Mouse (Mus musculus): Measurements from ENCODE around the gene Ccdc58. TPM values are rescaled to one million over a fixed set of nuclear protein-coding genes. Genes with fewer than 3 reads are reported as not detected.
"Not testable (repeated sequence)": the region's sequence is repeated elsewhere in the genome, so short reads cannot be mapped to it uniquely, and the experiment has no call there.

Ccdc58 gene
- polyA plus RNA-seq, 1 experiment from 2014 or later, result 99.3 TPM

GRCm38 (mm10) chr16:36090785-36091509, 19.5 kb downstream of the Ccdc58 start:
- Histone ChIP-seq H3K9ac (ENCODE audit: low read depth, low read length) (no peak overlapping the region), H3K4me1 (ENCODE audit: control insufficient read depth, insufficient read depth, low read length) (no peaks in the 10 kb centered on the region), H3K4me2 (replicated peaks; ENCODE audit: low read depth, low read length) (no peak overlapping the region), H3K9me3 (ENCODE audit: control insufficient read depth, low read length) (no peaks in the 10 kb centered on the region), H3K27ac (ENCODE audit: low read depth, low read length) (no peak overlapping the region), H3K36me3 (ENCODE audit: control insufficient read depth, insufficient read depth, low read length) (peaks cover 30% of the 10 kb centered on the region), H3K4me3 (ENCODE audit: low read length) (no peak overlapping the region), H3K27me3 (ENCODE audit: control insufficient read depth, insufficient read depth, low read length) (no peaks in the 10 kb centered on the region)
- 91% methylated on average over 11 of the region's 11 CpGs for WGBS
- ATAC-seq (ENCODE audit: low FRiP score, low TSS enrichment), result no peak

- Histone ChIP-seq H3K36me3 (ENCODE audit: control insufficient read depth, insufficient read depth, low read length) (peaks cover 15% of the 10 kb centered on the region), H3K4me2 (replicated peaks; ENCODE audit: low read depth, low read length) (no peak overlapping the region), H3K9ac (ENCODE audit: low read depth, low read length) (no peak overlapping the region), H3K4me1 (ENCODE audit: control insufficient read depth, insufficient read depth, low read length) (no peaks in the 10 kb centered on the region), H3K27ac (ENCODE audit: low read depth, low read length) (no peak overlapping the region), H3K27me3 (ENCODE audit: control insufficient read depth, insufficient read depth, low read length) (no peaks in the 10 kb centered on the region), H3K9me3 (ENCODE audit: control insufficient read depth, low read length) (no peaks in the 10 kb centered on the region), H3K4me3 (ENCODE audit: low read length) (no peak overlapping the region)
- 93% methylated on average over 3 of the region's 3 CpGs for WGBS
- no peak for ATAC-seq (ENCODE audit: low FRiP score, low TSS enrichment)
These were observed 22.6 kb downstream of the Ccdc58 start for GRCm38 (mm10) chr16:36094079-36094478.

GRCm38 (mm10) chr16:36097813-36098499, 26.5 kb downstream of the Ccdc58 start:
- not testable (repeated sequence) for H3K4me2 ChIP-seq (replicated peaks; ENCODE audit: low read depth, low read length); H3K9me3 ChIP-seq (ENCODE audit: control insufficient read depth, low read length); H3K4me3 ChIP-seq (ENCODE audit: low read length); H3K9ac ChIP-seq (ENCODE audit: low read depth, low read length); H3K36me3 ChIP-seq (ENCODE audit: control insufficient read depth, insufficient read depth, low read length); ATAC-seq (ENCODE audit: low FRiP score, low TSS enrichment); H3K4me1 ChIP-seq (ENCODE audit: control insufficient read depth, insufficient read depth, low read length); H3K27me3 ChIP-seq (ENCODE audit: control insufficient read depth, insufficient read depth, low read length); H3K27ac ChIP-seq (ENCODE audit: low read depth, low read length)
- WGBS, result 92% methylated on average over 12 of the region's 12 CpGs

GRCm38 (mm10) chr16:36101526-36101925, 30.0 kb downstream of the Ccdc58 start:
- Histone ChIP-seq H3K36me3 (ENCODE audit: control insufficient read depth, insufficient read depth, low read length) (no peaks in the 10 kb centered on the region), H3K4me2 (replicated peaks; ENCODE audit: low read depth, low read length) (no peak overlapping the region), H3K9ac (ENCODE audit: low read depth, low read length) (no peak overlapping the region), H3K4me1 (ENCODE audit: control insufficient read depth, insufficient read depth, low read length) (no peaks in the 10 kb centered on the region), H3K27ac (ENCODE audit: low read depth, low read length) (no peak overlapping the region), H3K4me3 (ENCODE audit: low read length) (no peak overlapping the region), H3K9me3 (ENCODE audit: control insufficient read depth, low read length) (0 out of 2 replicates have a peak, but pooled peaks cover 4% of the 10 kb centered on the region), H3K27me3 (ENCODE audit: control insufficient read depth, insufficient read depth, low read length) (no peaks in the 10 kb centered on the region)
- ATAC-seq (ENCODE audit: low FRiP score, low TSS enrichment), result no peak
- 84% methylated on average over 1 of the region's 1 CpGs for WGBS

GRCm38 (mm10) chr16:36102211-36102610, 30.7 kb downstream of the Ccdc58 start:
- Histone ChIP-seq H3K9ac (ENCODE audit: low read depth, low read length) (no peak overlapping the region), H3K4me3 (ENCODE audit: low read length) (no peak overlapping the region), H3K9me3 (ENCODE audit: control insufficient read depth, low read length) (0 out of 2 replicates have a peak, but pooled peaks cover 4% of the 10 kb centered on the region), H3K4me1 (ENCODE audit: control insufficient read depth, insufficient read depth, low read length) (no peaks in the 10 kb centered on the region), H3K36me3 (ENCODE audit: control insufficient read depth, insufficient read depth, low read length) (no peaks in the 10 kb centered on the region), H3K27ac (ENCODE audit: low read depth, low read length) (no peak overlapping the region), H3K4me2 (replicated peaks; ENCODE audit: low read depth, low read length) (no peak overlapping the region), H3K27me3 (ENCODE audit: control insufficient read depth, insufficient read depth, low read length) (no peaks in the 10 kb centered on the region)
- ATAC-seq (ENCODE audit: low FRiP score, low TSS enrichment), result no peak
- WGBS, result 87% methylated on average over 1 of the region's 1 CpGs

GRCm38 (mm10) chr16:36111486-36111885, 40.0 kb downstream of the Ccdc58 start:
- H3K36me3 ChIP-seq (ENCODE audit: control insufficient read depth, insufficient read depth, low read length); H3K4me2 ChIP-seq (replicated peaks; ENCODE audit: low read depth, low read length); H3K27me3 ChIP-seq (ENCODE audit: control insufficient read depth, insufficient read depth, low read length); H3K27ac ChIP-seq (ENCODE audit: low read depth, low read length); H3K9me3 ChIP-seq (ENCODE audit: control insufficient read depth, low read length); ATAC-seq (ENCODE audit: low FRiP score, low TSS enrichment); H3K9ac ChIP-seq (ENCODE audit: low read depth, low read length); H3K4me3 ChIP-seq (ENCODE audit: low read length); H3K4me1 ChIP-seq (ENCODE audit: control insufficient read depth, insufficient read depth, low read length): not testable (repeated sequence)

- not testable (repeated sequence) for H3K9ac ChIP-seq (ENCODE audit: low read depth, low read length); H3K27ac ChIP-seq (ENCODE audit: low read depth, low read length); H3K4me2 ChIP-seq (replicated peaks; ENCODE audit: low read depth, low read length); H3K9me3 ChIP-seq (ENCODE audit: control insufficient read depth, low read length); H3K27me3 ChIP-seq (ENCODE audit: control insufficient read depth, insufficient read depth, low read length); H3K36me3 ChIP-seq (ENCODE audit: control insufficient read depth, insufficient read depth, low read length); H3K4me1 ChIP-seq (ENCODE audit: control insufficient read depth, insufficient read depth, low read length); H3K4me3 ChIP-seq (ENCODE audit: low read length); ATAC-seq (ENCODE audit: low FRiP score, low TSS enrichment)
- 90% methylated on average over 6 of the region's 6 CpGs for WGBS
These were observed 44.3 kb downstream of the Ccdc58 start for GRCm38 (mm10) chr16:36115751-36116150.

GRCm38 (mm10) chr16:36128092-36128491, 56.6 kb downstream of the Ccdc58 start:
- Histone ChIP-seq H3K4me3 (ENCODE audit: low read length) (no peak overlapping the region), H3K9me3 (ENCODE audit: control insufficient read depth, low read length) (no peaks in the 10 kb centered on the region), H3K36me3 (ENCODE audit: control insufficient read depth, insufficient read depth, low read length) (no peaks in the 10 kb centered on the region), H3K9ac (ENCODE audit: low read depth, low read length) (no peak overlapping the region), H3K4me1 (ENCODE audit: control insufficient read depth, insufficient read depth, low read length) (no peaks in the 10 kb centered on the region), H3K27ac (ENCODE audit: low read depth, low read length) (no peak overlapping the region), H3K27me3 (ENCODE audit: control insufficient read depth, insufficient read depth, low read length) (no peaks in the 10 kb centered on the region), H3K4me2 (replicated peaks; ENCODE audit: low read depth, low read length) (no peak overlapping the region)
- ATAC-seq (ENCODE audit: low FRiP score, low TSS enrichment), result no peak
- 65% methylated on average over 7 of the region's 7 CpGs for WGBS

- H3K36me3 ChIP-seq (ENCODE audit: control insufficient read depth, insufficient read depth, low read length), result no peaks in the 10 kb centered on the region
- no peaks in the 10 kb centered on the region for H3K9me3 ChIP-seq (ENCODE audit: control insufficient read depth, low read length)
- H3K4me3 ChIP-seq (ENCODE audit: low read length), result no peak within 1 kb of the TSS
- WGBS, result 69% methylated on average over 1 of the region's 1 CpGs
- no peak within 1 kb of the TSS for H3K27ac ChIP-seq (ENCODE audit: low read depth, low read length)
- no peak for ATAC-seq (ENCODE audit: low FRiP score, low TSS enrichment)
- H3K4me2 ChIP-seq (replicated peaks; ENCODE audit: low read depth, low read length), result no peak within 1 kb of the TSS
- no peaks in the 10 kb centered on the region for H3K27me3 ChIP-seq (ENCODE audit: control insufficient read depth, insufficient read depth, low read length)
- no peak within 1 kb of the TSS for H3K9ac ChIP-seq (ENCODE audit: low read depth, low read length)
- H3K4me1 ChIP-seq (ENCODE audit: control insufficient read depth, insufficient read depth, low read length), result no peaks in the 10 kb centered on the region
These were observed 59.7 kb downstream of the Ccdc58 start, which contains the start of gene Csta1 for GRCm38 (mm10) chr16:36131141-36131540. TSS of gene Csta1 (minus strand) at chr16:36131241.
